Mouse (Mus musculus): ENCODE data around the gene Per2.

- TF ChIP-seq CTCF (IDR thresholded peaks at IDR 0.05; ENCODE audit: borderline replicate concordance, insufficient read depth, low read length) (no peak), POLR2A (IDR thresholded peaks at IDR 0.05; ENCODE audit: low read depth, low read length) (no peak)
Observed at GRCm38 (mm10) chr1:91397927-91398259, 61.2 kb downstream of the Per2 start.

Measured in embryonic fibroblast, embryonic 13.5 days (primary cell).